Mouse (Mus musculus) ES-Bruce4 (cell line): ENCODE measurements around the gene Sntb2. TPM values are rescaled to one million over a fixed set of nuclear protein-coding genes. Genes with fewer than 3 reads are reported as not detected.
"Not testable (repeated sequence)": the region's sequence is repeated elsewhere in the genome, so short reads cannot be mapped to it uniquely, and the experiment has no call there.

ENCODE experiments used
- H3K27ac ChIP-seq: 2 replicates; pipeline ENCODE4 v1.5.1; 2012; ENCODE audit warnings: low read length, inconsistent platforms; ENCODE audit not compliant: insufficient read depth
- H3K27me3 ChIP-seq: 2 replicates; pipeline ENCODE4 v1.6.1; 2012; ENCODE audit warnings: mild to moderate bottlenecking, low read length, inconsistent platforms; ENCODE audit not compliant: control insufficient read depth, poor library complexity, insufficient read depth, severe bottlenecking
- H3K36me3 ChIP-seq: 2 replicates; pipeline ENCODE4 v1.6.1; 2012; ENCODE audit warnings: inconsistent platforms, mild to moderate bottlenecking, low read length, moderate library complexity; ENCODE audit not compliant: control insufficient read depth, poor library complexity, insufficient read depth, severe bottlenecking
- H3K4me1 ChIP-seq: one replicate; pipeline ENCODE4 v1.8.1; 2011; ENCODE audit warnings: low read length; ENCODE audit not compliant: control insufficient read depth, insufficient read depth
- H3K4me3 ChIP-seq: 2 replicates; pipeline ENCODE4 v1.5.1; 2011; ENCODE audit warnings: low read depth, mild to moderate bottlenecking, low read length
- H3K9ac ChIP-seq: 2 replicates; pipeline ENCODE4 v1.6.1; 2012; ENCODE audit warnings: low read depth, mild to moderate bottlenecking, inconsistent platforms; ENCODE audit not compliant: poor library complexity, severe bottlenecking
- H3K9me3 ChIP-seq: replicated peaks from 2 replicates; pipeline ENCODE4 v1.6.1; 2012; ENCODE audit warnings: mild to moderate bottlenecking, low read length, inconsistent platforms; ENCODE audit not compliant: control insufficient read depth, poor library complexity, insufficient read depth, severe bottlenecking
- CTCF ChIP-seq: IDR thresholded peaks from one replicate; pipeline ENCODE4 v1.8.1; 2011; ENCODE audit warnings: low read depth, low read length
- EP300 ChIP-seq: IDR thresholded peaks from 2 replicates; pipeline ENCODE4 v1.6.1; 2011; ENCODE audit warnings: low read depth, low read length; ENCODE audit not compliant: insufficient read depth
- POLR2A ChIP-seq: IDR thresholded peaks from one replicate; pipeline ENCODE4 v1.8.1; 2011; ENCODE audit warnings: low read length; ENCODE audit not compliant: insufficient read depth
- polyA plus RNA-seq: library from polyadenylated mRNA; stranded (reverse); fragments of >200 nt; gene quantifications from 2 replicates; pipeline ENCODE4 v1.2.4, GENCODE M21; 2011; ENCODE audit warnings: low read depth; ENCODE audit not compliant: missing spikeins, insufficient read depth, insufficient read length

The Sntb2 gene
- polyA plus RNA-seq, 1 experiment: 26.5 TPM

- Histone ChIP-seq H3K27ac (no peak overlapping the region), H3K9me3 (no peaks in the 10 kb centered on the region), H3K27me3 (no peaks in the 10 kb centered on the region), H3K36me3 (peaks cover 28% of the 10 kb centered on the region), H3K4me3 (no peak overlapping the region), H3K4me1 (peaks cover 1% of the 10 kb centered on the region), H3K9ac (no peak overlapping the region)
- no peak for TF ChIP-seq EP300
- TF ChIP-seq CTCF: no peak
- no peak for TF ChIP-seq POLR2A
Measured at GRCm38 (mm10) chr8:106978755-106979251, 43.3 kb downstream of the Sntb2 start.

- Histone ChIP-seq H3K27ac (no peak overlapping the region), H3K9ac (no peak overlapping the region), H3K9me3 (no peaks in the 10 kb centered on the region), H3K27me3 (no peaks in the 10 kb centered on the region), H3K4me3 (no peak overlapping the region), H3K4me1 (no peaks in the 10 kb centered on the region), H3K36me3 (peaks cover 47% of the 10 kb centered on the region)
- TF ChIP-seq CTCF: no peak
- TF ChIP-seq EP300: no peak
- TF ChIP-seq POLR2A: no peak
Measured at GRCm38 (mm10) chr8:106985404-106985821, 49.9 kb downstream of the Sntb2 start.

GRCm38 (mm10) chr8:106985951-106986350 is 50.4 kb downstream of the Sntb2 start:
- Histone ChIP-seq H3K9ac (no peak overlapping the region), H3K4me3 (no peak overlapping the region), H3K4me1 (no peaks in the 10 kb centered on the region), H3K27me3 (no peaks in the 10 kb centered on the region), H3K36me3 (peaks cover 48% of the 10 kb centered on the region), H3K27ac (no peak overlapping the region), H3K9me3 (no peaks in the 10 kb centered on the region)
- no peak for TF ChIP-seq EP300

- no peak overlapping the region for H3K9ac ChIP-seq
- no peaks in the 10 kb centered on the region for H3K27me3 ChIP-seq
- peaks cover 46% of the 10 kb centered on the region for H3K36me3 ChIP-seq
- H3K4me3 ChIP-seq: no peak overlapping the region
- no peak overlapping the region for H3K27ac ChIP-seq
- TF ChIP-seq POLR2A: no peak
- TF ChIP-seq EP300: no peak
- no peak for TF ChIP-seq CTCF
- H3K9me3 ChIP-seq: no peaks in the 10 kb centered on the region
- H3K4me1 ChIP-seq: no peaks in the 10 kb centered on the region
Measured at GRCm38 (mm10) chr8:106987557-106987956, 52.0 kb downstream of the Sntb2 start.

GRCm38 (mm10) chr8:106991393-106991792 is 55.8 kb downstream of the Sntb2 start:
- no peaks in the 10 kb centered on the region for H3K4me1 ChIP-seq
- peaks cover 44% of the 10 kb centered on the region for H3K36me3 ChIP-seq
- no peak overlapping the region for H3K9ac ChIP-seq
- H3K4me3 ChIP-seq: no peak overlapping the region
- no peaks in the 10 kb centered on the region for H3K9me3 ChIP-seq
- H3K27ac ChIP-seq: no peak overlapping the region
- H3K27me3 ChIP-seq: no peaks in the 10 kb centered on the region
- no peak for TF ChIP-seq POLR2A
- no peak for TF ChIP-seq CTCF
- no peak for TF ChIP-seq EP300

GRCm38 (mm10) chr8:106996339-106996738 is 60.8 kb downstream of the Sntb2 start:
- not testable (repeated sequence) for H3K4me3 ChIP-seq, H3K9ac ChIP-seq, H3K27me3 ChIP-seq, H3K27ac ChIP-seq, H3K9me3 ChIP-seq, H3K4me1 ChIP-seq
- H3K36me3 ChIP-seq: peaks cover 62% of the 10 kb centered on the region
